Mouse (Mus musculus) forebrain, embryonic 11.5 days (tissue): ENCODE data around the gene Arid5b. TPM values are rescaled to one million over a fixed set of nuclear protein-coding genes. Genes with fewer than 3 reads are reported as not detected.

Experiments
- ATAC-seq: fragments of 200-750 bp; cut with Nextera tagmentation; replicated peaks from 2 replicates; pipeline ENCODE4 v1.8.0; 2017; ENCODE audit warnings: moderate TSS enrichment; ENCODE audit not compliant: low FRiP score
- DNase-seq: peaks from one replicate; pipeline ENCODE4 v3.0.0-alpha.2; 2017; ENCODE audit warnings: low spot score
- H3K27ac ChIP-seq: fragments of 300-500 bp; sonication (generic); 2 replicates; pipeline ENCODE4 v1.5.1; 2014; ENCODE audit warnings: low read depth, low read length
- H3K27me3 ChIP-seq: fragments of 300-500 bp; sonication (generic); 2 replicates; pipeline ENCODE4 v1.6.1; 2014; ENCODE audit warnings: mild to moderate bottlenecking, low read length, mixed read lengths; ENCODE audit not compliant: control insufficient read depth, insufficient read depth
- H3K36me3 ChIP-seq: fragments of 300-500 bp; sonication (generic); 2 replicates; pipeline ENCODE4 v1.6.1; 2014; ENCODE audit warnings: mild to moderate bottlenecking, low read length, moderate library complexity, mixed read lengths; ENCODE audit not compliant: control insufficient read depth, insufficient read depth
- H3K4me1 ChIP-seq: fragments of 300-500 bp; sonication (generic); replicated peaks from 2 replicates; pipeline ENCODE4 v1.6.1; 2014; ENCODE audit warnings: low read length, mixed read lengths; ENCODE audit not compliant: control insufficient read depth, insufficient read depth
- H3K4me2 ChIP-seq: fragments of 300-500 bp; sonication (generic); 2 replicates; pipeline ENCODE4 v1.6.1; 2014; ENCODE audit warnings: low read depth, mild to moderate bottlenecking, low read length, moderate library complexity, mixed read lengths; ENCODE audit not compliant: severe bottlenecking
- H3K4me3 ChIP-seq: fragments of 300-500 bp; sonication (generic); 2 replicates; pipeline ENCODE4 v1.5.1; 2014; ENCODE audit warnings: low read depth, low read length
- H3K9ac ChIP-seq: fragments of 300-500 bp; sonication (generic); 2 replicates; pipeline ENCODE4 v1.6.1; 2014; ENCODE audit warnings: low read length
- H3K9me3 ChIP-seq: fragments of 300-500 bp; sonication (generic); 2 replicates; pipeline ENCODE4 v1.6.1; 2016; ENCODE audit warnings: low read length, mixed read lengths; ENCODE audit not compliant: control insufficient read depth
- WGBS: fragments of 180-500 bp; shearing (Covaris S2); extraction: QIAGEN DNeasy Blood & Tissue Kit; methylation state at CpG from one replicate; pipeline ENCODE4 v1.1.7; 2014; 5-methylcytosine and 5-hydroxymethylcytosine counted together
- polyA plus RNA-seq: library from polyadenylated mRNA; unstranded; fragments of >200 nt; fragmentation: Nextera tagmentation; extraction: Ambion mirVana; gene quantifications from 2 replicates; pipeline ENCODE4 v1.2.1, GENCODE M21; 2014

The Arid5b gene
- polyA plus RNA-seq, 1 experiment from 2014 or later, result 17.1 TPM

GRCm38 (mm10) chr10:68159759-68160158, 118.8 kb downstream of the Arid5b start:
- WGBS, result 94% methylated on average over 9 of the region's 9 CpGs
- no peak overlapping the region for H3K4me3 ChIP-seq
- no peaks in the 10 kb centered on the region for H3K9me3 ChIP-seq
- DNase-seq, result no peak
- no peaks in the 10 kb centered on the region for H3K36me3 ChIP-seq
- no peaks in the 10 kb centered on the region for H3K27me3 ChIP-seq
- no peak for ATAC-seq
- no peaks in the 10 kb centered on the region for H3K4me1 ChIP-seq
- H3K4me2 ChIP-seq, result no peak overlapping the region
- no peak overlapping the region for H3K27ac ChIP-seq
- no peak overlapping the region for H3K9ac ChIP-seq

GRCm38 (mm10) chr10:68158555-68158954, 120.0 kb downstream of the Arid5b start:
- H3K9ac ChIP-seq, result no peak overlapping the region
- ATAC-seq (no peak), DNase-seq (no peak)
- no peaks in the 10 kb centered on the region for H3K36me3 ChIP-seq
- no peaks in the 10 kb centered on the region for H3K27me3 ChIP-seq
- H3K4me3 ChIP-seq, result no peak overlapping the region
- no peak overlapping the region for H3K27ac ChIP-seq
- H3K4me1 ChIP-seq, result no peaks in the 10 kb centered on the region; the same call in 1 of the 2 replicates
- H3K4me2 ChIP-seq, result no peak overlapping the region
- H3K9me3 ChIP-seq, result no peaks in the 10 kb centered on the region
- WGBS, result 96% methylated on average over 5 of the region's 5 CpGs

GRCm38 (mm10) chr10:68157511-68157910, 121.0 kb downstream of the Arid5b start:
- Histone ChIP-seq H3K4me1 (peaks cover 2% of the 10 kb centered on the region), H3K36me3 (no peaks in the 10 kb centered on the region), H3K4me3 (no peak overlapping the region), H3K9ac (no peak overlapping the region), H3K9me3 (no peaks in the 10 kb centered on the region), H3K27me3 (no peaks in the 10 kb centered on the region), H3K4me2 (no peak overlapping the region), H3K27ac (no peak overlapping the region)
- no peak for ATAC-seq
- 73% methylated on average over 8 of the region's 8 CpGs for WGBS
- no peak for DNase-seq

- Histone ChIP-seq H3K27ac (no peak overlapping the region), H3K36me3 (no peaks in the 10 kb centered on the region), H3K27me3 (no peaks in the 10 kb centered on the region), H3K9me3 (no peaks in the 10 kb centered on the region), H3K9ac (no peak overlapping the region), H3K4me3 (no peak overlapping the region), H3K4me1 (peaks cover 2% of the 10 kb centered on the region), H3K4me2 (no peak overlapping the region)
- no peak for ATAC-seq
- 79% methylated on average over 10 of the region's 10 CpGs for WGBS
- no peak for DNase-seq
Observed at GRCm38 (mm10) chr10:68156646-68157245, 121.8 kb downstream of the Arid5b start.

GRCm38 (mm10) chr10:68156159-68156558, 122.4 kb downstream of the Arid5b start:
- H3K27me3 ChIP-seq, result no peaks in the 10 kb centered on the region
- H3K9ac ChIP-seq, result no peak overlapping the region
- no peak overlapping the region for H3K27ac ChIP-seq
- H3K36me3 ChIP-seq, result no peaks in the 10 kb centered on the region
- 87% methylated on average over 6 of the region's 6 CpGs for WGBS
- DNase-seq (no peak), ATAC-seq (no peak)
- H3K4me2 ChIP-seq, result no peak overlapping the region
- peaks cover 2% of the 10 kb centered on the region for H3K4me1 ChIP-seq
- H3K4me3 ChIP-seq, result no peak overlapping the region
- H3K9me3 ChIP-seq, result no peaks in the 10 kb centered on the region

- H3K36me3 ChIP-seq, result no peaks in the 10 kb centered on the region
- WGBS, result 92% methylated on average over 6 of the region's 6 CpGs
Observed at GRCm38 (mm10) chr10:68155431-68156119, 123.0 kb downstream of the Arid5b start.

GRCm38 (mm10) chr10:68154046-68154765, 124.3 kb downstream of the Arid5b start:
- Histone ChIP-seq H3K4me1 (peaks cover 2% of the 10 kb centered on the region), H3K36me3 (no peaks in the 10 kb centered on the region), H3K27me3 (no peaks in the 10 kb centered on the region), H3K4me2 (peak overlapping the region; percentile 24; the same call in 1 of the 2 replicates), H3K9ac (no peak overlapping the region), H3K9me3 (no peaks in the 10 kb centered on the region), H3K4me3 (no peak overlapping the region), H3K27ac (no peak overlapping the region)
- ATAC-seq (no peak), DNase-seq (no peak)
- WGBS, result 80% methylated on average over 14 of the region's 14 CpGs

More at GRCm38 (mm10) chr10:68155431-68156119, 123.0 kb downstream of the Arid5b start:
- H3K4me2 ChIP-seq, result no peak overlapping the region
- peaks cover 2% of the 10 kb centered on the region for H3K4me1 ChIP-seq
- DNase-seq (no peak), ATAC-seq (no peak)
- H3K27me3 ChIP-seq, result no peaks in the 10 kb centered on the region
- no peak overlapping the region for H3K27ac ChIP-seq
- H3K9me3 ChIP-seq, result no peaks in the 10 kb centered on the region
- H3K9ac ChIP-seq, result no peak overlapping the region
- no peak overlapping the region for H3K4me3 ChIP-seq

GRCm38 (mm10) chr10:68153344-68154045, 125.0 kb downstream of the Arid5b start:
- Histone ChIP-seq H3K4me2 (peak overlapping the region; percentile 24; the same call in 1 of the 2 replicates), H3K27ac (no peak overlapping the region), H3K36me3 (no peaks in the 10 kb centered on the region), H3K4me1 (peaks cover 2% of the 10 kb centered on the region), H3K9ac (no peak overlapping the region), H3K27me3 (no peaks in the 10 kb centered on the region), H3K9me3 (no peaks in the 10 kb centered on the region), H3K4me3 (no peak overlapping the region)
- peak; percentile 49 for ATAC-seq
- 27% methylated on average over 11 of the region's 11 CpGs for WGBS
- no peak for DNase-seq
